Mouse (Mus musculus): ENCODE measurements around the gene Tmub1.

DNA sequence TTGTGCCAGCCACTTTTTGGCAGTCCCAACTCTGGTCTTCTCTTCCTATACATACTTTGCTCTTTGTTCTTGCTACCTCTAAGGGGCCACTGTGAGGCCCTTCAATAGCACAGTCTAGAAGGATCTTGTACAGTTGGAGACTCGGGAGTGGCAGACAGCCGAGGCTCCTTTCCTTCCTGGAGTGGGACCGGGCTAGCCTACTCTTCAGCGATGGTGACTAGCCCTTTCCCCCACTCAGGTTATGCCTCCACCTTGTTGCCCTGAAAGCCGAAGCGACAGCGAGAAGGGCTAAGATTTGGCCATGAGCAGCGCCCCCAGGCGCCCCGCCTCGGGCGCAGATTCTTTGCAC, 20.4 kb downstream of the Tmub1 start:
- no peak for TF ChIP-seq CTCF (IDR thresholded peaks at IDR 0.05; ENCODE audit: low read depth)
- no peak for TF ChIP-seq EP300 (IDR thresholded peaks at IDR 0.05; ENCODE audit: low read depth)

Measured in liver, embryonic 14.5 days (tissue).